Mouse (Mus musculus) thymus, adult 2 months (tissue): Measurements from ENCODE around the gene Adck1.

Experiments
- CTCF ChIP-seq: fragments of 200-500 bp; IDR thresholded peaks from 2 replicates; pipeline ENCODE4 v1.5.1; 2012; ENCODE audit warnings: mild to moderate bottlenecking, control low read depth, low read length, moderate library complexity, borderline replicate concordance; ENCODE audit not compliant: control insufficient read depth, poor library complexity, insufficient read depth; ENCODE audit errors: extremely low read depth
- POLR2A ChIP-seq: fragments of 200-500 bp; IDR thresholded peaks from 2 replicates; pipeline ENCODE4 v1.6.1; 2012; ENCODE audit warnings: mild to moderate bottlenecking, low read length, control low read depth, moderate library complexity; ENCODE audit not compliant: control insufficient read depth, poor library complexity, insufficient read depth; ENCODE audit errors: extremely low read depth

DNA sequence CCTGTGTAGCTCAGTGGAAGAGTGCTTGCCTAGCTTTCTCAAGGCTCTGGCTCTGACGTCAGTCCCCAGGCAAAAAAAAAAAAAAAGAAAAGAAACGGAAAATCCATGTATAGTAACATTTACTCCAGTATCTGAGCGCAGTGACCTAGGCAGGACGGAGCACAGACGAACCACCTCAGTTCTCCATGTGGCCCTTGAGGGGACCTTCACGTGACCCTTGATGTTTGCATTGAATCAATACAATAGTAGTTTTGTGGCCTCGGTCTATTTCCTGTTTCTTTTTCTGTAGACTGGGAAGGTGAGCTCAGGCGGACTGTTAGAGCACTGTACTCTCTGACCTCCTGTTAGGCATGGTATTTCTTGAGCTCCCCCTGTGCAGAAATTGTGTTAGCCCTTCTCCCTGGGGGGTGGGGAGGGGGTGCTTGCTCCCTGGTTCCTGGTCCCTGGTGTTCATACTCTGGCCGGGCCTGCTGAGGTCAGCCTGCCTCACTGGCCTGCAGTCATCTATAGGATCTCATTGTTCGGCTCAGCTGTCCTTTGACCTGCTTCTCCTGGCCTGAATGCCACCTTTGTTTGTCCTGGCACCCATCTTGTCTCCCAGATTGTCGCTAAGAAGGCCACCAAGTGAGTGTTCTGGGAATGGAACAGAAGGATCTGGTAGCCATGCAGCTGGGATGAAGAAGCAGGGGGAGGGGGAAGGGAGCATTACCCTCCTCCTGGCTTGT lies 48.1 kb downstream of the Adck1 start:
- TF ChIP-seq POLR2A (no peak), CTCF (no peak)
